Mouse (Mus musculus) C2C12 (cell line): ENCODE results near the gene Tcf12. TPM values are rescaled to one million over a fixed set of nuclear protein-coding genes. Genes with fewer than 3 reads are reported as not detected.

Experiments
- H3K27me3 ChIP-seq: one replicate; pipeline ENCODE4 v1.6.1; 2011; ENCODE audit not compliant: control insufficient read depth, insufficient read depth, insufficient read length
- H3K36me3 ChIP-seq: one replicate; pipeline ENCODE4 v1.6.1; 2011; ENCODE audit not compliant: control insufficient read depth, insufficient read depth
- H3K4me3 ChIP-seq: one replicate; pipeline ENCODE4 v1.5.1; 2011; ENCODE audit warnings: mild to moderate bottlenecking, control low read depth; ENCODE audit not compliant: poor library complexity, insufficient read depth, severe bottlenecking
- H3K79me2 ChIP-seq: one replicate; pipeline ENCODE4 v1.6.1; 2011; ENCODE audit not compliant: control insufficient read depth, insufficient read depth
- H3K79me3 ChIP-seq: one replicate; pipeline ENCODE4 v1.6.1; 2011; ENCODE audit warnings: low read depth, control low read depth
- H3ac ChIP-seq: one replicate; pipeline ENCODE3; 2011; ENCODE audit warnings: low read depth; ENCODE audit not compliant: control insufficient read depth, insufficient read length
- CEBPB ChIP-seq: IDR thresholded peaks from one replicate; pipeline ENCODE4 v1.6.1; 2011; ENCODE audit warnings: low read depth, mild to moderate bottlenecking, control low read depth, moderate library complexity
- CTCF ChIP-seq: IDR thresholded peaks from one replicate; pipeline ENCODE4 v1.5.1; 2011; ENCODE audit not compliant: control insufficient read depth, insufficient read depth, insufficient read length
- FOSL1 ChIP-seq: IDR thresholded peaks from one replicate; pipeline ENCODE4 v1.8.0; 2011; ENCODE audit warnings: mild to moderate bottlenecking, low read length; ENCODE audit not compliant: poor library complexity, insufficient read depth, severe bottlenecking
- MAX ChIP-seq: IDR thresholded peaks from one replicate; pipeline ENCODE4 v1.6.1; 2011; ENCODE audit warnings: mild to moderate bottlenecking, control low read depth
- MYOD1 ChIP-seq: IDR thresholded peaks from one replicate; pipeline ENCODE4 v1.6.1; 2011; ENCODE audit warnings: low read depth; ENCODE audit not compliant: control insufficient read depth, insufficient read length
- MYOG ChIP-seq: IDR thresholded peaks from one replicate; pipeline ENCODE4 v1.6.1; 2011; ENCODE audit not compliant: control insufficient read depth, insufficient read length; ENCODE audit errors: extremely low read depth
- USF1 ChIP-seq: IDR thresholded peaks from one replicate; pipeline ENCODE4 v1.6.1; 2011; ENCODE audit warnings: low read depth, mild to moderate bottlenecking, control low read depth, moderate library complexity
- polyA plus RNA-seq: library from polyadenylated mRNA; unstranded; fragments of >200 nt; fragmentation: generic; extraction: Trizol; gene quantifications from one replicate; pipeline ENCODE4 v1.2.1, GENCODE M21; 2012; ENCODE audit warnings: missing spikeins

The Tcf12 gene
- polyA plus RNA-seq, 1 experiment: 26.2 TPM

DNA sequence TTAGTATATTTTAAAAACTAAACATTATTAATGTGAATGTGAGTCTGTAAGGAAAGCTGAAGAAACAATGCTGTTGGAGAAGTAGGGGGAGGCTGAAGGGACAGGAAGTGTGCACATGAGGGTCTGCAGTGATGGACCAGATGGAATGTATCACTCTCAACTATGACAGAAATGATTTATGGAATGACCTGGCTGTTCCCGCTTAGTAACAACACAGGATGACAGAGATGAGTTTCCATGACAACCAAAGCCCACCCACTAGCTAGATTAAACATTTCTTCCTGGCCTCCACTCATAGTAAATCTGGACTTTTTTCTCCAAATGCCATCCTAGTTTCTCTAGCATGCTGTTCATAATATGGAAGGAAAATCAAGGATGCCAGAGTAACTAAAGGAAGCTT, 231.0 kb downstream of the Tcf12 start:
- Histone ChIP-seq H3K79me2 (no peaks in the 10 kb centered on the region), H3K4me3 (no peak overlapping the region), H3ac (no peak overlapping the region), H3K36me3 (peaks cover 29% of the 10 kb centered on the region), H3K79me3 (no peaks in the 10 kb centered on the region), H3K27me3 (no peaks in the 10 kb centered on the region)
- no peak for TF ChIP-seq CEBPB
- TF ChIP-seq CTCF: no peak
- TF ChIP-seq FOSL1: no peak
- no peak for TF ChIP-seq MYOD1
- no peak for TF ChIP-seq MYOG
- no peak for TF ChIP-seq MAX
- no peak for TF ChIP-seq USF1

DNA sequence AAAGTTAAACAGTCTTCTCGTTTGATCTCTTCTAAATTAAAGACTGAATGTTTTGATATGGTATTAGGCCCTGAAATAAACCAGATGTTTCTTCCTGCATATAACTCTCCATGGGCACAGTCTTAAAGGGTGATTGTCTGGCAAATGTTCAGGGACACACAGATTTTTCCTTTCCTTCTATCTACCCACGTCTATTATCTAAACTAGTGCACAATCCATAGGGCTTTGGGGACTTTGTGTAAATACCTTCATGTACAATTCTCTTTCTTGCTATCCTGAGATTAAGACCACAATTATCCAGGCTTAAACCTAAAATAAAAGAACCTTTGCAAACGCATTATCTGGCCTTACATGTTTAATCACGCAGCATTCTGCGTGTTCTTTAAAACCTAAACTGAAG, 231.7 kb downstream of the Tcf12 start:
- Histone ChIP-seq H3ac (no peak overlapping the region), H3K79me2 (no peaks in the 10 kb centered on the region), H3K4me3 (no peak overlapping the region), H3K36me3 (peaks cover 29% of the 10 kb centered on the region), H3K27me3 (no peaks in the 10 kb centered on the region), H3K79me3 (no peaks in the 10 kb centered on the region)
- TF ChIP-seq CTCF: no peak
- TF ChIP-seq MAX: no peak
- no peak for TF ChIP-seq MYOD1
- no peak for TF ChIP-seq USF1
- TF ChIP-seq FOSL1: no peak
- TF ChIP-seq MYOG: no peak
- TF ChIP-seq CEBPB: no peak

DNA sequence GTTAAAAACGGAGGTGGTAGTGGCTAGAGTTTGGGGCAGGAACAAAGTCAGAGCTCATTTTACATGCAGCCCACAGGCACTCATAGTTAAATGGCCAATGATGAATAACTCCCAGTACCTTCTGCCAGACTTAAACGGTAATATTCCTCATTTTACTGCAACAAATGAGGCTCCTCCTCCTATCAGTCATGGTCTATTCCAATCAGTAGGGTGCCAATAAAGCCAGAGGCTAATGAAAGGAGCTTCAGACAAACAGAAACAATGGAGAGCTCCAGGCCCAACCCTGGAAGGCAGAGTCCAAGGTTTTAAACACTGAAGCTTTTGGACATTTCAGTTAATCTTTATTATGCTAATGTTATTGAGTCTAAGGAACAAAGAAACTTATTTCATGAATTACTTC, 232.3 kb downstream of the Tcf12 start:
- no peaks in the 10 kb centered on the region for H3K27me3 ChIP-seq
- no peak overlapping the region for H3K4me3 ChIP-seq
- H3ac ChIP-seq: no peak overlapping the region
- peaks cover 27% of the 10 kb centered on the region for H3K36me3 ChIP-seq
- H3K79me3 ChIP-seq: no peaks in the 10 kb centered on the region
- TF ChIP-seq FOSL1 (no peak), USF1 (no peak), CTCF (no peak), MYOD1 (no peak), MAX (no peak), CEBPB (no peak), MYOG (no peak)
- no peaks in the 10 kb centered on the region for H3K79me2 ChIP-seq

DNA sequence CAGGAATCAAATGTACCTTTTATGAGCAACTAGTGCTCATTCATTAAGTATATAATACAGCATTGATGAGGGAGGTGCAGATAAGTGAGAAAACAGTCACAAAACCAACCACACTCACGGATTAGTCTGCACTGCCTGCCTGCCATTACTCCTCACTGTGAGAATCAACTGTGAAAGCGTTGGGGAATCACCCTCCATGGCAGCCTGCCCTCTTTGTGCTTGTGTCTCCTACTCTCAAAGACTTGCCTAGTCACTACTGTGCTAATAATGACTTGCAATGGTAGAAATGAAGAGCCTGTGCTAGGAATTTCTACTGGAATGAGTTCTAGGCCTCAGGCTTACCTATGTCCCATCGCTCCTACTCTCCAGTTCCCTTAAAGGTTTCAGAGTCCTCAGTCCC, 233.8 kb downstream of the Tcf12 start:
- H3ac ChIP-seq: no peak overlapping the region
- no peaks in the 10 kb centered on the region for H3K27me3 ChIP-seq
- H3K79me3 ChIP-seq: no peaks in the 10 kb centered on the region
- peaks cover 23% of the 10 kb centered on the region for H3K36me3 ChIP-seq
- no peaks in the 10 kb centered on the region for H3K79me2 ChIP-seq
- no peak overlapping the region for H3K4me3 ChIP-seq
- TF ChIP-seq MAX: no peak
- TF ChIP-seq MYOD1: no peak
- no peak for TF ChIP-seq USF1

DNA sequence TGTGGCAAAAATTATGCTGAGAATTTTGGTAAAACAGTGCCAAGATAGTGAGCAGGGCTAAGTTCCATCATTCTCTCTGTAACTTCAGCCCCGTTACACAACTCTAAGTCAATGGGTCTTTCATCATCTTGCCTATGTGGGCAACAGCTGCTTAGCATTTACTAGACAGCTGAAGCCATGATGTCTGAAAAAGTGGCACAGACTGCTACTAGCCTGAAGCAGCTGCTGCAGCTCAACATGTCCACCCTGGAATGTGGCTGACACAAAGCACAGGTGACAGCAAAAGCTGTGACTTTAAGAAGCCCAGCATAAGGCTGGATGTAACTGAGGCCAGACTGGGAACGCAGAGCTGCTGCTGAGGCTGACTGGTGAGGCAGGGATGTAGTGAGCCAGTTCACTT, 236.9 kb downstream of the Tcf12 start:
- Histone ChIP-seq H3ac (no peak overlapping the region), H3K36me3 (peaks cover 13% of the 10 kb centered on the region), H3K79me3 (no peaks in the 10 kb centered on the region), H3K4me3 (no peak overlapping the region), H3K79me2 (no peaks in the 10 kb centered on the region), H3K27me3 (no peaks in the 10 kb centered on the region)
- TF ChIP-seq MAX (no peak), CEBPB (no peak), FOSL1 (no peak), USF1 (no peak), MYOD1 (peak; percentile 66), MYOG (peak; percentile 65), CTCF (no peak)

DNA sequence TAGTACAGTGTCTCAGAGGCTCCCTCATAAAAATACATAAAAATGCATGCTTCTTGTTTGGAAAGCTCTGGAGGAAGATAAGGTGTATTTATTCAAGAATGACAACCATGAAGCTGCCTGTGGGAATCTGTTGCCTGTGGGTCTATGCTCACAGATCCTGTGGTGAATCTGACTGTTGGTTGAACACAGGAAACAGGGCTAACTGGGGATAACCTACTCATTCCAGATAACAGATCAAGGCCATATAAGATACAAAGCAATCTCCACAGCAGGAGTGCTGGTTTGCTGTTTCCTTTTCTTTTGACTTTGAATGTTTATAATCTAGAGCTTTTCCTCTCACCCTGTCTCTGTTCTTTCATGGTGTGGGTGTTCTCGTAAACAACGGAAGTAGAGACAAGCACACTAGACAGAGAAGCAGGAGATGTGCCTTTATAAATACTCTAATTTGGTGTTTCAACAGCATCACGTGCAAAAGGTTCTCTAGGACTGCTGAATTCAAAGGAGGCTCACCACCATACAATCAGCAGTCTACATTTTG, 237.6 kb downstream of the Tcf12 start:
- H3K36me3 ChIP-seq: peaks cover 16% of the 10 kb centered on the region

More for the DNA sequence above, 237.6 kb downstream of the Tcf12 start:
- Histone ChIP-seq H3K4me3 (no peak overlapping the region), H3K79me2 (no peaks in the 10 kb centered on the region), H3K27me3 (no peaks in the 10 kb centered on the region), H3ac (no peak overlapping the region), H3K79me3 (no peaks in the 10 kb centered on the region)
- TF ChIP-seq CEBPB: no peak
- TF ChIP-seq MYOD1: no peak
- TF ChIP-seq FOSL1: no peak
- no peak for TF ChIP-seq CTCF
- no peak for TF ChIP-seq MYOG
- TF ChIP-seq MAX: no peak
- TF ChIP-seq USF1: no peak
